Mouse (Mus musculus) liver, postnatal 0 days (tissue): ENCODE measurements around the gene Avpi1. TPM values are rescaled to one million over a fixed set of nuclear protein-coding genes. Genes with fewer than 3 reads are reported as not detected.

Experiments
- ATAC-seq: fragments of 200-750 bp; cut with Nextera tagmentation; 2 replicates; pipeline ENCODE4 v1.8.0; 2017; ENCODE audit warnings: mild to moderate bottlenecking, moderate library complexity
- DNase-seq: peaks from one replicate; pipeline ENCODE4 v3.0.0-alpha.2; 2016
- H3K27ac ChIP-seq: fragments of 300-500 bp; sonication (generic); 2 replicates; pipeline ENCODE4 v1.5.1; 2014; ENCODE audit warnings: antibody characterized with exemption, moderate library complexity, mild to moderate bottlenecking, low read depth
- H3K27me3 ChIP-seq: fragments of 300-500 bp; sonication (generic); 2 replicates; pipeline ENCODE4 v1.6.1; 2014; ENCODE audit warnings: low read length, control low read depth, mixed read lengths; ENCODE audit not compliant: insufficient read depth
- H3K36me3 ChIP-seq: fragments of 300-500 bp; sonication (generic); replicated peaks from 2 replicates; pipeline ENCODE4 v1.6.1; 2014; ENCODE audit warnings: mild to moderate bottlenecking, control low read depth, low read length, moderate library complexity, mixed read lengths; ENCODE audit not compliant: insufficient read depth
- H3K4me1 ChIP-seq: fragments of 300-500 bp; sonication (generic); 2 replicates; pipeline ENCODE4 v1.6.1; 2014; ENCODE audit warnings: antibody characterized with exemption, mild to moderate bottlenecking, control low read depth; ENCODE audit not compliant: insufficient read depth
- H3K4me2 ChIP-seq: fragments of 300-500 bp; sonication (generic); 2 replicates; pipeline ENCODE4 v1.6.1; 2014; ENCODE audit warnings: low read depth, mild to moderate bottlenecking, low read length, moderate library complexity, mixed read lengths
- H3K4me3 ChIP-seq: fragments of 300-500 bp; sonication (generic); 2 replicates; pipeline ENCODE4 v1.5.1; 2014; ENCODE audit warnings: low read depth, low read length
- H3K9ac ChIP-seq: fragments of 300-500 bp; sonication (generic); replicated peaks from 2 replicates; pipeline ENCODE4 v1.6.1; 2014; ENCODE audit warnings: mild to moderate bottlenecking, moderate library complexity
- H3K9me3 ChIP-seq: fragments of 300-500 bp; sonication (generic); 2 replicates; pipeline ENCODE4 v1.6.1; 2016; ENCODE audit warnings: mild to moderate bottlenecking, control low read depth, low read length, mixed read lengths
- CTCF ChIP-seq: sonication (generic); IDR thresholded peaks from 2 replicates; pipeline ENCODE4 v1.5.1; 2016; ENCODE audit warnings: antibody characterized with exemption, low read depth
- EP300 ChIP-seq: IDR thresholded peaks from 2 replicates; pipeline ENCODE4 v1.6.1; 2016; ENCODE audit warnings: antibody characterized with exemption, low read depth, mild to moderate bottlenecking
- WGBS: fragments of 180-500 bp; shearing (Covaris S2); extraction: QIAGEN DNeasy Blood & Tissue Kit; methylation state at CpG from one replicate; pipeline ENCODE4 v1.1.7; 2014; ENCODE audit not compliant: insufficient replicate concordance; 5-methylcytosine and 5-hydroxymethylcytosine counted together
- polyA plus RNA-seq: library from polyadenylated mRNA; unstranded; fragments of >200 nt; fragmentation: Nextera tagmentation; extraction: Ambion mirVana; gene quantifications from 2 replicates; pipeline ENCODE4 v1.2.1, GENCODE M21; 2015

Gene Avpi1
- polyA plus RNA-seq, 1 experiment from 2014 or later, result 50.0 TPM

DNA sequence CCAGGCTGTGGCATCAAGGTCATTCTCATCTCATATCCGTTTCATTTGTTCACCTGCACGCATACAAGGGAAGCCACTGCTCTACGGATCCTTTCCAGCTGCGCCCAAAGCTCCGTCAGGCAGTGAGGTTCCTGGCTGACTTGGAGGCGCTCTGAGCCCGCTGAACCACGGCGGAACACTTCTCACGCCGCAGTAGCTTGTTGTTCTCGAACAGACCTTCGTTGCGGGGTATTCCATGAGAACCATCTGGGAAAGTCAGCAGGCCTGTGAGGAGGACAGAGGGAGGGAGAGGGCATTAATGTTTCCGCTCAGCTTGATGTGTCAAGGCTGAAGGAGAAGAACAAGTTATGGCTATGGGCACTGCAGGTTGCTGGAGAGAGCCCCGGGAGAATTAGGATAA, 52.9 kb downstream of the Avpi1 start:
- H3K9ac ChIP-seq, result no peak overlapping the region
- no peak overlapping the region for H3K27ac ChIP-seq
- no peaks in the 10 kb centered on the region for H3K27me3 ChIP-seq
- no peak for DNase-seq
- H3K36me3 ChIP-seq, result no peaks in the 10 kb centered on the region
- H3K4me2 ChIP-seq, result no peak overlapping the region
- TF ChIP-seq CTCF (no peak), EP300 (no peak)
- no peak overlapping the region for H3K4me3 ChIP-seq
- H3K9me3 ChIP-seq, result no peaks in the 10 kb centered on the region
- ATAC-seq, result no peak
- peaks cover 7% of the 10 kb centered on the region for H3K4me1 ChIP-seq
- WGBS, result 90% methylated on average over 16 of the region's 16 CpGs

DNA sequence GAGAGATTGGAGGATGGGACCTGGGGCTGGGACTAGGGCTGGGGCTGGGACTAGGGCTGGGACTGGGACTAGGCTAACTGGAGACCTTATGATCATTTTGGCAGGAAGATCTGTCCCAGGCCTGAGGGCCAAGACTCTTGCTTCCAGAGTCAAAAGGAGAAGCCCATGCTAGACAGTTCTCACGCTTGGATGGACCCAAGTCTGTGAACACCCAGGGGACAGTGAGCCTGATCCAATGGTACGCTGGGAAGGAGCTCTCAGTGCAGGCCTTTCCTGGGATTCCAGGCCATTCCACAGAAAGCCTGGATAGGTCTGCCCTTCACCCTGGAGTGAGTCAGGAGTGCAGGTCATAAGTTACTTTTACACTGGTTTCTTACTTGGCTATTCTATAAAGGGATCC, 53.8 kb downstream of the Avpi1 start:
- no peak overlapping the region for H3K9ac ChIP-seq
- WGBS, result 69% methylated on average over 2 of the region's 2 CpGs
- peaks cover 8% of the 10 kb centered on the region for H3K4me1 ChIP-seq
- no peak overlapping the region for H3K4me3 ChIP-seq
- ATAC-seq, result no peak
- TF ChIP-seq CTCF, result no peak
- no peak for TF ChIP-seq EP300
- no peak overlapping the region for H3K4me2 ChIP-seq
- H3K36me3 ChIP-seq, result peaks cover 3% of the 10 kb centered on the region
- H3K27me3 ChIP-seq, result no peaks in the 10 kb centered on the region
- no peak for DNase-seq
- H3K27ac ChIP-seq, result no peak overlapping the region
- no peaks in the 10 kb centered on the region for H3K9me3 ChIP-seq

Other genes starting within 250 kb of the Avpi1 start
- 4.1 and 4.3 TPM in 2 replicates for gene Rrp12, start 232.9 kb downstream of the Avpi1 start, polyA plus RNA-seq
- 153 and 183 TPM in 2 replicates for gene Pgam1, start 217.1 kb downstream of the Avpi1 start, polyA plus RNA-seq
- 31.3 and 34.5 TPM in 2 replicates for gene Exosc1, start 195.6 kb downstream of the Avpi1 start, polyA plus RNA-seq
- 22.6 and 24.9 TPM in 2 replicates for gene Zdhhc16, start 195.6 kb downstream of the Avpi1 start, polyA plus RNA-seq
- gene Mms19, start 147.9 kb downstream of the Avpi1 start, polyA plus RNA-seq, result 7.3 and 9.2 TPM in 2 replicates
- gene Ubtd1, start 147.3 kb downstream of the Avpi1 start, polyA plus RNA-seq, result 6.9 and 9.0 TPM in 2 replicates
- gene Ankrd2, start 93.1 kb downstream of the Avpi1 start, polyA plus RNA-seq, result 0.22 and 1.1 TPM in 2 replicates
- 183 and 190 TPM in 2 replicates for gene Hoga1, start 83.4 kb downstream of the Avpi1 start, polyA plus RNA-seq
- 0.18 and 0.40 TPM in 2 replicates for gene 4933411K16Rik, start 76.8 kb downstream of the Avpi1 start, polyA plus RNA-seq
- 0.54 and 0.63 TPM in 2 replicates for gene Morn4, start 42.7 kb downstream of the Avpi1 start, polyA plus RNA-seq
- 16.1 and 18.3 TPM in 2 replicates for gene Pi4k2a, start 38.6 kb downstream of the Avpi1 start, polyA plus RNA-seq
- gene Marveld1, start 18.3 kb upstream of the Avpi1 start, polyA plus RNA-seq, result 4.7 and 6.6 TPM in 2 replicates
- gene Zfyve27, start 34.9 kb upstream of the Avpi1 start, polyA plus RNA-seq, result 8.0 and 8.5 TPM in 2 replicates
- not detected in 2 replicates for gene Sfrp5, start 73.2 kb upstream of the Avpi1 start, polyA plus RNA-seq
- gene Golga7b, start 118.5 kb upstream of the Avpi1 start, polyA plus RNA-seq, result not detected in 2 replicates